Mouse (Mus musculus) liver, adult (tissue): ENCODE results near the gene Bcat2.

Source experiments
- GATA4 ChIP-seq: IDR thresholded peaks from 2 replicates; pipeline ENCODE4 v1.6.1; 2014; ENCODE audit warnings: mild to moderate bottlenecking, low read length; ENCODE audit not compliant: insufficient replicate concordance

Gene Bcat2

GRCm38 (mm10) chr7:45538163-45539041 lies 31.6 kb upstream of the Bcat2 start:
- no peak for TF ChIP-seq GATA4

- TF ChIP-seq GATA4: no peak
These were observed 30.9 kb upstream of the Bcat2 start for GRCm38 (mm10) chr7:45539095-45539494.

- TF ChIP-seq GATA4: no peak
These were observed 29.7 kb upstream of the Bcat2 start for GRCm38 (mm10) chr7:45540213-45540612.

GRCm38 (mm10) chr7:45544525-45544924 lies 25.4 kb upstream of the Bcat2 start:
- no peak for TF ChIP-seq GATA4

- TF ChIP-seq GATA4: no peak
These were observed 20.1 kb upstream of the Bcat2 start for GRCm38 (mm10) chr7:45549641-45550436.

GRCm38 (mm10) chr7:45550821-45551511 lies 19.0 kb upstream of the Bcat2 start:
- no peak for TF ChIP-seq GATA4

GRCm38 (mm10) chr7:45551512-45551883 lies 18.5 kb upstream of the Bcat2 start:
- TF ChIP-seq GATA4: no peak

- TF ChIP-seq GATA4: no peak
These were observed 16.4 kb upstream of the Bcat2 start for GRCm38 (mm10) chr7:45553519-45553918.

- TF ChIP-seq GATA4: no peak
These were observed 16.0 kb upstream of the Bcat2 start for GRCm38 (mm10) chr7:45553990-45554389.

GRCm38 (mm10) chr7:45554744-45555143 lies 15.2 kb upstream of the Bcat2 start, which contains the start of gene Hsd17b14:
Gene Hsd17b14 (plus strand): TSS chr7:45554893.
- no peak for TF ChIP-seq GATA4

- TF ChIP-seq GATA4: no peak
These were observed 14.2 kb upstream of the Bcat2 start for GRCm38 (mm10) chr7:45555787-45556186.

- no peak for TF ChIP-seq GATA4
These were observed 11.0 kb upstream of the Bcat2 start for GRCm38 (mm10) chr7:45558907-45559306.

- no peak for TF ChIP-seq GATA4
These were observed 9.7 kb upstream of the Bcat2 start for GRCm38 (mm10) chr7:45560241-45560640.

GRCm38 (mm10) chr7:45560843-45561623 lies 8.9 kb upstream of the Bcat2 start:
- TF ChIP-seq GATA4: no peak

- no peak for TF ChIP-seq GATA4
These were observed 8.1 kb upstream of the Bcat2 start for GRCm38 (mm10) chr7:45561624-45562520.
